Mouse (Mus musculus) left cerebral cortex, postnatal 25 days (tissue): Measurements from ENCODE around the gene Det1. TPM values are rescaled to one million over a fixed set of nuclear protein-coding genes. Genes with fewer than 3 reads are reported as not detected.

Experiments
- DNase-seq, 2 experiments: peaks; one replicate each; pipeline ENCODE4 v3.0.0; 2022; ENCODE audit warnings: low spot score in 2 of 2, mixed read lengths in 1 of 2
- intact Hi-C: fragments of 180-260 bp; cut with DNase I; formaldehyde crosslinking; loops from one replicate; pipeline ENCODE4 v1.15.1; 2025
- total RNA-seq, 2 experiments: library from RNA; stranded (reverse); gene quantifications; 2 replicates each; pipeline ENCODE4 v1.2.3; 2021

Gene Det1
- total RNA-seq, 2 experiments from 2014 or later, result 5.4 to 5.9 TPM

DNA sequence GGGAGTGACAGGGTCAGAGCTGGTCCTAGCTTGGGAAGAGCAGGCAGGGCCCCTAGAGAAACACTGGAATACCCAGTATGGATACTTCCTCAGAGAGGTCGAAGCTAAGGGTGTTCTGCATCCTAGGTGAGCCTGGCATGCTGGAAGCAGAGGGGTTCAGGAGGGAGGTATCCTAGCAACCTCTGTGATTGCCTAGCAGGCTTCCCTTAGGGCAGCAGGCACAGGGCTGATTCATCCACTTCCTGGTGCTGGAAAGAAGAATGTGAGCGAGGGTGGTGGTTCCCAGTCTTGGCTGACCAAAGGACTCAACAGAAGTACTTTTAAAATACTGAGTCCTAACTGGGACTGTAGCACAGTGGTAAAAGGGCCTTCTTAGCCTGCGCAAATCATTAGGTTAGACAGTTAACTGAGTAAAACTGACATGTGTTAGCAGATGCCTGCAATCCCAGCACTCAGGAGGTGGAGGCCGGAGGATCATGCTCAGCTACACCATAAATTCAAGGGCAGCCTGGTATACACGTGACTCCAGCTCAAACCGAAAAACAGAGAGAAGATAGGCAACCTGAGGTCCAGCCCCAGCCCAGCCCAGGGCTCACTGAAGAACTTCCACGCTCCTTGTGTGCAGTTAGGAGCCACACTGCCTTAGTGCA lies 16.9 kb upstream of the Det1 start:
- DNase-seq, result no peak
- intact Hi-C loops, result no loop called here

DNA sequence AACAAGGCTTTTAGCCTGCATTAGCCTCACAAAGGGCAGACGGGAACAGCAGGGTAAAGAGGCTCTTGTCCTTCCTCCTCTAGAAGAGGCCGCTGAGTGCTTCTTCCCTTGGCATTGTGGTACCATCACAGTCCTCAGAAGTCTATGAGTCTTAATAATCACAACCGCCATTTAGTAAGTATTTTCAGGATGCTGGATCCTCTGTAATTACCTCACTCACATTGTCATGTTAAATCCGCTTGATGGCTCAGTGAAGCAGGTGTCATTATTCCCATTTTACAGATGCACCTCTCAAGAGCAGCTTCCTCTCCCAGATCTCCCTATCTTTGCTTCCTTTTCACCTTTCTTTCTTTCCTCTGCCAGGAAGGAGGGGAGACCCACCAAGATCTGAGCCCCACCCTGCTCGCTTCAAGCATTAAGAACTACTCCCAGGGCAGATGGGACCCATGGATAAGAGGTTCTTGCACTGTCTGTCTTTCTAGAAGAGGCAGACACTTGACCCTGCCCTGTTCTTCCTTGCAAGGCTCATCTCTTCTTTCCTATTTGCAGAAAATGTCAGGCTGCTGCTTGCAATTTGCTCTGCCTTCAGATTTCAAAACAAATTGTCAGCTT lies 8.1 kb upstream of the Det1 start:
- no peak for DNase-seq
- intact Hi-C loops, result no loop called here

DNA sequence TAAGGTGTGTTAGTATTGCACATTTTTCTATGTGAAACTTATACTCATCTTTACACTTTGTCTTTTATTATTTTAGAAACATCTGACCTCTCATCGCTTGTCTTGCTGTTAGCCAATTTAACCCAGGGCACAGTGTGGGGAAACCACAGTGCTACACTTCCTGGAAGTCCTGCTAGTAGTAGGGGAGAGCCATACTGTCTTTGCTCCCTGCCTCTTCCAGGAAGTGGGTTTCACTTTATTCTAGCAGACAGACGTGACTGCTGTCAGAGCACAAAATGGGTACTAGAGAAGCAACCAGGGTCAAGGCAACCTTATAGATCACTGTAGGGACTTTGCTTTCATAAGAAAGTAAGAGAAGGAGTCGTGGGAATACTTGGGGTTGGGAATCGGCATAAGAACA lies 7.0 kb upstream of the Det1 start:
- DNase-seq, result no peak
- intact Hi-C loops, result no loop called here

- intact Hi-C loops, result loop anchor here (2.0 kb wide), 1 partner anchor 47 kb away; no protein-coding TSS in a partner anchor
These were observed 872 bp downstream of the Det1 start for GRCm38 (mm10) chr7:78846066-78846716.

DNA sequence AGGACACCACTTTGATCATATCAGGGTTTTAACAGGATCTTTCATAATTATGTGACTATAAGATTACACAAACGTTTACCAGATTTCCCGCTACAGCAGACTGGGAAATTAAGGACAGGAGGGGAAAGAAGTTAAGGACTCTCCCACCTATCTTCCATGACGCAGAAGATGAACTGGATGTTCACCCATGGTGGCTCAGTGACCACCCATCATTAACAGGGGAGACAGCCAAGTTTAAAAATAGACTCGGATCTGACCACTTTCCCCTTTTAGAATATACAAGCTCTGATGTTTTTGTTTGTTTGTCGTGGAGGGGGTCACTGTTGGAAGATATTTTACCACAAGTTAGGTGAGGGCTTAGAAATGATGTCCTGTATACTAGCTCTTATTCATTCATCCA lies 5.5 kb downstream of the Det1 start:
- no peak for DNase-seq
- intact Hi-C loops, result no loop called here

More at GRCm38 (mm10) chr7:78846066-78846716, 872 bp downstream of the Det1 start:
- DNase-seq, result no peak

DNA sequence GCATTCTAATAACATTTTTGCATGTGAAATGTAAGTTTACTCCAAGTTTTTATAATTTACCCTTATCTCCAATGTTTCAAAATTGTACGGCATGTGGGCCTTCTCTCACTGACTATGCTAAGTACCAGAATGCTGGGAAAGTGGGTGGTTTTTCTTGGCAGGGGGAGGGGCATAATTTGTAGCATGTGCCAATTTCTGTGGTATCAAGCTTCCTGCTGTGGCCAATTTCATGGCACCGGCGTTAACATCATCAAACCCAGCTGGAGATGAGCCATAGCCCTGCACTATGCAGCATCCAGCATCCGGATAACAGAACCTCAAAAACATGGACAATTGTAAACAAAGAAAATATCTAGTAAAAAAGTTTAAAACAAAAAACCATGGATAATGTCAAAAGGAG lies 9.8 kb downstream of the Det1 start:
- DNase-seq, result no peak
- intact Hi-C loops, result no loop called here

DNA sequence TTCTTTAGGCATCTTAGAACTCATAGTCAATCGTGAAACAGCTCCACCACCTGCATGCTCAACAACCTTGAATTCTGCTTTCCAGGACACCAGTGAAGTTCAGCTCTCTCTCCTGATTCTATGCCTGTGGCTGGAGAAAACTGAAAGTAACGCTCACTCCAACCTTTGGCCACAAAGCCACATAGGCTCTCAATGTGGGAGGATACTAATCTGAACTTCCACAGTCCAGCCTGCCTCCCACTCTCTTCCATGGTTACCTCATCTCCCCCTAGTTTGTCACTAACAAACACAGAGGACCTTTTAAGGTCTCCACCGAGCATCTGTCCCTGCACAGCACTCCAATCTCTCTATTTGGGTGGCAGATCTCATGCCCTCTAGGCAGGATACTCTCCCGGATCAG lies 11.4 kb downstream of the Det1 start:
- intact Hi-C loops, result no loop called here
- DNase-seq, result no peak

DNA sequence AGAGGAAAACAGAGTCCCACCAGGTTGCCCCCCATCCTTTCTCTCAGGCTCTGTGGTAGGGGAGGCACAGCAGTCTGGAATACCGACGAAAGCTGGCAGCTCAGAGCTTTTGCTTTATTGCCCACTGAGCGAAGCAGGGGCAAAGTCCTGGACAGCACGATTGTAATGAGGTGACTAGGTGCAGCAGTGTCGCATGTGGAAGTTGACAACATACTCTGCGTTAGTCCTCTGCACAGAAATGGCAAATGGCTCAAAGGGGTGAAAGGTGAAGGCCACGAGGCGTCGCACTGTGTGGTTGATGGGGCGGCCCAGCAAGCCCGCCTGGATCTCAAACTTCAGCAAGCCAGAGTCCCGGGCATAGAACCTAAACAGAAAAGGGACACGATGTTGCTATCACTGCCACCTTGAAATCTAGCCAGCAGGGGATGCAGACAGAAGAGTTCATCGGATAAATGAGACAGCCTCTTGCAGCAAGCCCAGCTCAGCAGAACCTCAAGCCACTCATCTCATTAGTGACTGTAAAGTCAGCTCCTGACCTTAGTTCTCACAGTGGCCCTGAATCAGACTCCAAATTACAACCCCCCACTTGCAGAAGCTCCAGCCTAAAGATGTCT lies 19.2 kb downstream of the Det1 start:
- intact Hi-C loops, result no loop called here
- no peak for DNase-seq

GRCm38 (mm10) chr7:78826682-78827385 lies 20.2 kb downstream of the Det1 start:
- peak in 1 of 2 experiments; percentile 6 for DNase-seq

DNA sequence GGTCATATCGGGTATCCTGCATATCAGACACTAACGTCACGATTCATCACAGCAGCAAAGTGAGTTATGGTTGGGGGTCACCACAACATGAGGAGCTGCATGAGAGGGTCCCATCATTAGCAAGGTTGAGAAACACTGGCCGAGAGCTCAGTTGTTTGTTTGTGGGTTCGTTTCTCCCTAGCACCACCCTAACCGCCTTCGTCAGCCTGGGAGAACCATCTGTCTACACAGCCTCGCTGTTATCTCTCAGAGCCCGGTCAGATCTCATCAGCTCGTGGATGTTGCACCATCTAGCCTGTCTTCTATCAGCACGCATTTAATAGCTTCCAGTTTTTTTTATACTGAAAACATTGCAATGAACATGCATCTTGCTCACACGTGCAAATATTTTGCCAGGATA lies 28.7 kb downstream of the Det1 start:
- no peak for DNase-seq
- intact Hi-C loops, result no loop called here

More at GRCm38 (mm10) chr7:78826682-78827385, 20.2 kb downstream of the Det1 start:
- intact Hi-C loops, result no loop called here

DNA sequence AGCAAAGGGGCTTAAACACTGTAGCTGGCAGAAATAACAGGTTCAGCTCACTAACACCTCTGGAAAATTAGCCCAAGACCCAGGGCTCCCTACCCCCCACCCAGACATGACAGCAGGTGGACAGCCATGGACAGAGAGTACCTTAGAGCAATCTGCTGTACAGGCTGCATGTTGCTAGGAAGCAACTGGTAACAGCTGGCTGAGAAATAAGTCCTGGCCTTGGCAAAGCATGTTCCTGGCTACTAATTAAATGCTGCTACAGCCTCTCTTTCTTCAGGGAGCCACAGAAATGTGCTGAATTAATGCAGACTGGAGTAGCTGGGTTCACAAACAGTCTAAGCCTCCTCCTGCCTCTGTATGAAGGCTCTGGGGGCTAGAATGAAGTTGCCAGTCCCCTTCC lies 32.3 kb downstream of the Det1 start:
- no peak for DNase-seq
- intact Hi-C loops, result no loop called here

DNA sequence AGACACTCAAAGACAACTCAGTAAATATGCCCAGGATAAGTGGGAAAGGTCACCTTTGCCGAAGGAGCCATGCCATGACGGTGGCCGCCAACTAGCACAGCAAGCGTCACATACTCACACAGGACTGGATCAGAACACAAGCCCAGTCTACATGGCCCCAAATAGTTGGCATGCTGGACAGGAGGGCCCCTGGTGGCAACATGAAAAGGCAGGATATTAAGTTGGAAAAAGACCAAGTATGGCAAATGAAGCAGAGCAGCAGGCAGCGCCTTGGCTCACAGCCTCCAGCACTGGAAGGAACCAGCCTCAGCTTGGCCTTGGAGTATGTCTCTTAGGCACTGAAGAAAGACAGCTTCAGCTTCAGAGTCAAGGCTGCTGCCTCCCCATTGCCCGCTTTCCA lies 33.3 kb downstream of the Det1 start:
- intact Hi-C loops, result no loop called here
- no peak for DNase-seq

DNA sequence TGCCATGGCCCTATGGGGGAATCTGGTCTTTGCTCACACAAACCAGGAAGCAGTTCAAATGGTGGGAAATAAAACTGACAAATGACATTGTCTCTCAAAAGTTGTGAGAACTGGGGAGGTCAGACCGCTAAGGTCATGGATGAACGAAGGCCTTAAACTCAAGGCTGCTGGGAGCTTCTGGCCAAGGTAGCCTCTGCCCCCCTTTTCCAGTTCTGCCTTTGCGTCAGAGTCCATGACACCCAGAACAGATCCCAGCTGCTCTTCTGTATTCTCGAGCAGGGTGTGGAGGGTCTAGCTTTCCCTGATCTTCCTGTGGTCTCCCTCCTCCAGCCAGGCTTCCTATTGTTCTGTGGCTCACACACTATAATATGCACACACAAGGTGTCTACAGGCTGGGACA lies 39.9 kb downstream of the Det1 start:
- intact Hi-C loops, result no loop called here
- DNase-seq, result no peak

GRCm38 (mm10) chr7:78803841-78804240 lies 43.2 kb downstream of the Det1 start:
- DNase-seq, result no peak
- intact Hi-C loops, result no loop called here

DNA sequence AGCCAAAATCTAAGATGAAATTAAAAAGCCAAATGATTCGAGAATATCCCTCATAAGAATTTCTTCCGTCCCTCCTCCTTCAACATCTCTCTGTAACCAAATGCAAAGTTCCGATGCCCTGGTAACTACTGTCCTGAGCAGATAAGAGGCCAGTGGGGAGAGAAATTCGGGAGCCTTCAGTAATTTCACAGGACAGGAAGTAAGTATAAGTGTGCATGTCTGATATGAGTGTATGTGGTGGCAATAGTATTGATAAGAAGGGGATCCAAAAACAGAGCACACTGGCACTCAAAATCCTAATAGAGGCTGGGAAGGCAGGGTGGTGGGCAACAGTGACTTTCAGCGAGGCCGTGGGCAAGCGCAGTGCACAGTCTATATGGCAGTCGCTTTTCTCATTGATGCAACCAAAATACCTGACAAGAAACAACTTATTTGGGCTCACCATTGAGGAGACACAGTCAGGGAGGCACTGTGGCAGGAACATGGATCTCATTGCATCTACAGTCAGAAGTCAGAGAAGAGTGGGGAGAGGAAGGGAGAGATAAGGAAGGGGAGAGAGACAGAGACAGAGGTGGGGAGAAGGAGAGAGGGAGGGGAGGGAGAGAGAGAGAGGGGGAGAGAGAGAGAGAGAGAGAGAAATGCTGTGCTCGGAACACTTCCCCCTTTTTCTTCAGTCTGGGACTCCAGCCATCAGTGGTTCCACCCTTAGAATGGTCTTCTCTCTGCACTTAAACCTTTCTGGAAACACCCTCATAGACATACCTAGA lies 47.1 kb downstream of the Det1 start:
- DNase-seq, result no peak
- intact Hi-C loops, result loop anchor here (2.0 to 10.0 kb wide), 3 partner anchors 47 to 555 kb away; partner anchors contain the start of gene Det1

DNA sequence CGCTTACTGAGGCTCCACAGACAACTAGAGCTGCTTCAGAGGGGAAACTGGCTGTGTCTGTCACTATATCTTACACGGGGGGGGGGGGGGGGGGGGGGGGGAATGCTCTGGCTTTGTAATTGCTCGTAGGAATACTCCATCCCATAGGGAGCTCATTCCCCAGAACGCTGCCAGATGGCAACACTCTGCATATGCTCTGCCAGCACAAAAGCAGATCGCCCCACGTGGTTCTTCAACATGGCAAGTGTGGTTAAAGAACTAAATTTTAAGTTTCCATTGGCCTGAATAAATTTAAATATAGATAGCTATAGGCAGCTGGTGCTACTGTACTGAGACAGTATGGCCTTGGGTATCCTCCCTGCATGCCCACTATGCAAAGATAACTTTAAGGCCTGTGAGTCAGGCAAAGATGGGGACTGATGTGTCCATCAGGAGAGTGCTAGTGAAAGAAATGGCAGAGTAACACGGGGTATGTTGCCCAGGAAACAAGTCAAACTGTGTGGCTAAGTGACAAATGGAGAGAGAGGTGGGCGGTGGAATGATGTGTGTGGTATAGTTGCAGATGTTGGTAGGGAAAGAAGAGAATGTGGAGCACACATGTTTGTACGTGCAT lies 49.1 kb downstream of the Det1 start:
- intact Hi-C loops, result loop anchor here (2.0 to 10.0 kb wide), 3 partner anchors 49 to 557 kb away; partner anchors contain the start of gene Det1
- peak; percentile 69 to 92 for DNase-seq

- DNase-seq, result peak; percentile 23 to 90
These were observed 50.4 kb downstream of the Det1 start for GRCm38 (mm10) chr7:78796624-78797023.

DNA sequence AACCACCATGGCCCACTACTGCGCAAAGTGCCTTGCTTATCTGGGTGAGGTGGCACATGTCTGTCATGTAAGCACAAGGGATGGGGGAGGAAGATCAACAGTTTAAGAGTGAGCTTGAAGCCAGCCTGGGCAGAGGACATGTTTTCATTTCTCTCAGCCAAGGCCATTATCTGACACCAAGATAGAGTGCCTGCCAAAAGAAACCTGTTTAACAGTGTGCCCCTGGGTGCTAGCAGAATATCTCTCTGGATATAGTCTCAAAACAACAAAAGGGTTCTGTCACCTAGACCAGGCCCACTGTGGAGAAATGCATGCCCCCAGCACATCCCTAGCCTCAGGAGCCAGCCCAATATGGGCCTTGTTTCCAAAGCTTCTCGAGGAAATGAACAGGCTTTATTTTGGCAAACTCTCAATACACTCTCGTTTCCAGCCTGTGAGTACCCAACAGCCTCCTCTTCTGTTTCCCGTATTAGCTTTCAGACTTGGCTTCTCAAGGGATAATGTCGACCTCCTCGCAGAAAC lies 52.4 kb downstream of the Det1 start:
- intact Hi-C loops, result loop anchor here (10.0 kb wide), 2 partner anchors 290 to 560 kb away; no protein-coding TSS in a partner anchor

More at GRCm38 (mm10) chr7:78796624-78797023, 50.4 kb downstream of the Det1 start:
- intact Hi-C loops, result loop anchor here (10.0 kb wide), 2 partner anchors 288 to 558 kb away; no protein-coding TSS in a partner anchor

More for the DNA sequence above, 52.4 kb downstream of the Det1 start:
- DNase-seq, result no peak
